Mouse (Mus musculus) left cerebral cortex, adult 11 months (tissue): ENCODE measurements at regions not wholly inside any gene's neighbourhood (a gene's known extent, or its start where the extent isn't known, plus 50 kb on each side); places are given as distances from the start of the nearest gene placed in this dataset.
"Not testable (repeated sequence)": the region's sequence is repeated elsewhere in the genome, so short reads cannot be mapped to it uniquely, and the experiment has no call there.

Experiments used
- DNase-seq: peaks from one replicate; pipeline ENCODE4 v3.0.0; 2022; ENCODE audit warnings: low spot score

DNA sequence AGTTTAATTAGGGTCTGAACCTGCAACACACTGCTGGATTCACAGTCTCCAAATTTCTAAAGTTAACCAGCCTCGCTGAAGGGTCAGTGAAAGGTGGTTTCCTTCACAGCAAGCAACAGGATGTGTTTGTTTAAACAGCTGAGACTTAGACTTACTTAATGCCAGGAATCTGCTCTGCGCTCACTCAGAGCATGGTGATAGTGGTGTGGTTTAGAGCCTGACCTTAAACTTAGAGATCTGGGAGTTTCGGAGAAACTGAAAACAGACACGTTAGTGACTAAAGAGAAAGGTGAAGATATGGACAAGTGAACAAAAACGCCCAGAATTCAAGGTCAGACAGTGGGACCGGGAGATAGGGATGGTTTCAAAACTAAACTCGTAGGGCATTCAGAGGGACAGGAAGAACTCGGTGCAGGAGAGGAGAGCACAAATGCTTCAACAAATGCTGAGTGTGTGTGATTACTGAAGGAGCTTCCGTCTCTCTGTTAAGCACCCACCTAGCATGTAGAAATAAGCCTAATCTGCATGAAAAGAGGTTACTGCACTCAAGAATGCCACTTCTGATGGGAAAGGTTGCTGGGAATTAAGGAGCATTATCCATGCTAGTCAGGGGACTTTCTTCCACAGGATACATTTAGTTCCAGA is 97.2 kb upstream of the Ifngr1 start:
- no peak for DNase-seq

DNA sequence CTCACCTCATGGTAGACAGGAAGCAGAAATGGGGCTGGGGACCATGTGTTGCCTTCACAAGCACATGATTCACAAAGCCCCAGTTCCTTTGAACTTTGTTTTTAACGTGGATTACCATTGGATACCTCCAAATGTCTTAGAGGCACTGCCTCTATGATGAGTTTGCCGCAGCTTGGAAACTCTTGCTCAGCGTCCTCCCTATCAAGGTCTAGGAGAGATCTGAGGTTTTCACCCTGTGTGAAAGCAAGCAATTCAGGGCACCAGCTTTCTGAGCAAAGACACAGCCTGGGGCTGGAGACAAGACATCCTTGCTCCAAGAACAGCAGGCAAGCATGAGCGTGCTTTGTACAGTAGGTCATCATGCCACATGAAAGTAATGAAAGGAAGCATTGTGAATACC is 93.6 kb upstream of the Ifngr1 start:
- no peak for DNase-seq

DNA sequence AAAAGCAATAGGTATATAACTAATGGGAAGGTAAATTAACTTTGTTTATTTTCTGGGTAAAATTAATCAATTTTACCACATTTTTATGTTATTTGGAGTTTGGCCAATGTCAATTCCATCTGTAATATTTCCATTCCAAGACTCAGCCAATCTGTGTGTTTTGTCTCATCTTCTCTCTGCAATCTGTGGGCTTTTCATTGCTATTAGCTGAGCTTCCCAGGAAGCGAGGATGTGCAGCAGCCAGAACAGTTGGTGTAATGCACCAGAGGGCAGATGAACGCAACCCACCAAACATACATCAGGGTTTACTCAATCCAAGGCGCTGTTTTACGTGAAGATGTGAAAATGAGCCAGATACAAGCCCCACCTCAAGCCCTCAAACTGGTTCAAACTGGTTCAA is 88.9 kb upstream of the Ifngr1 start:
- DNase-seq: no peak

DNA sequence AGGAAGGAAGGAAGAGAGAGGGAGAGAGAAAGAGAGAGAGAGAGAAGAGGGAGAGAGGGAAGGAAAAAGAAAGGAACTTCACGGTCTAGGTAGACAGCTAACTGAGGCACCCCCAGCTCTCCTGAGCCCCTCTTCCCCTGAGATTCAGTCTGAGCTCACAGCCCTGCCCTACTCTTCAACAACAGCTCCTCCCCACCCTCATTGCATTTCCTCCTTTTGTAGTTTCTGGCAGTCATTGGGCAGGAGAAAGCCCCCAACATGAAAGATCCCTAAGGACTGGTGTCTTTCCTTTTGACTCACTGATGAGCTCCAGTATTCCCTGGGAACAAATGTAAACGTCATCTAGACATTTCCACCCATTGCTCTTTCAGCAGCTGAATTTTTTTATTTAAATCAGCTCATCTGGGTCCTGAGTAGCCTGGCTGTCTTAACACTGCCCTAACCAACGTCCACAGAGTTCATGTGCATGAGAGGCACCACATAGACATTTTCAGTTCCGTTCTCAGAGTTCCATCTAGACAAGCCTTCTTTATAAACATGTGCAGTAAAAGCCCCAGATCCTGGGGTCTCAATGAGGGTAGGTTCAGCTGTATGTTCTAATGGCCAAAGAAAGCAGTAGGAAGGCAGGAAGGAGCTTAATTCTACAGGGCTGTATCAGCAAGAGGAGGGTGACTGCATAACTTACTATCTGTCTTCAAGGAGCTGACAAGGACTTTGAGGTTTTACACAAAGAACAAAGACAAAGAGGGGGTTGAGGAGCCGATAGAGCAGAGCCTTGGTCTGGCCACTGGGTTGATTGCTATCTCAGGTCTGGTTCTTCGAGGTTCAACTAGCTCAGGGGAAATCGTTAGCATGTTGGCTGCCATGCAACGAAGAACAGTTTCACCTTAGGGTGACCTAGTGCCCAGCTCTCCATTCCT is 87.6 kb upstream of the Ifngr1 start:
- no peak for DNase-seq

DNA sequence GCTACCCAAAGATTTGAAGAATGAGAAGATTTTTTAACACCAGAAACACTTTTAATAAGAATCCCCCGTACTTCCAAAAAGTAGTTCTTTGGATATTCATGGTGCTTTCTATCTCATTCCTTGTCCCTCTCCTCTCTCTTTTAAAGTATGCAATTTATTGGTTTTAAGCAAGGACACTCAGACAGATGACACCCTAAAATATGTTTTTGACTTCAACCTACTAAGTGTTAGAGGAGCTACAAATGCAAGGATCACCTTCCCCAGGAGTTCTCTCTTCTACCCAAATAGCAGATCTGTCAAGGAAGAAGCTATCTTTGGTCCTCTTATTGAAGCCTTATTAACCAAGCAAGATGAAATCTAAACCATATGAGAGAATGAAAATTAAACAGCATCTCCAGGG is 86.6 kb upstream of the Ifngr1 start:
- no peak for DNase-seq

DNA sequence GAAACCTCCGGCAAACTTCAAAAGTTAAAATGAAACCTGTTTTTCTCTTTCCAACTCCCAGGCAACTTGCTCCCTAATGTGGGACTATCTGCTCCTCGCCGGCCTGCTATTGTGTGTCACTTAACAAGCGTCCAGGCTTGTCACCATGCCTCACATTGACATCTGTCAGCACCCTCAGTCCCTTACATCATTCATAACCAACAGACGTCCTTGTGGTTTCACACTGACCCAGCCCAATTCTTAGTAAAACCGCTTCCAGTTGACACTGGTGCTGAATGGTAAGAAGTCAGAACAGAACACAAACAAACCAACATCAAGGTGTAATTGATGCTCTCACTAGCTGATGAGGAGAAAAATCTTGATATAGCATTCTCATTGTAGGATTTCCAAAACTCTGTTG is 85.8 kb upstream of the Ifngr1 start:
- DNase-seq: no peak

DNA sequence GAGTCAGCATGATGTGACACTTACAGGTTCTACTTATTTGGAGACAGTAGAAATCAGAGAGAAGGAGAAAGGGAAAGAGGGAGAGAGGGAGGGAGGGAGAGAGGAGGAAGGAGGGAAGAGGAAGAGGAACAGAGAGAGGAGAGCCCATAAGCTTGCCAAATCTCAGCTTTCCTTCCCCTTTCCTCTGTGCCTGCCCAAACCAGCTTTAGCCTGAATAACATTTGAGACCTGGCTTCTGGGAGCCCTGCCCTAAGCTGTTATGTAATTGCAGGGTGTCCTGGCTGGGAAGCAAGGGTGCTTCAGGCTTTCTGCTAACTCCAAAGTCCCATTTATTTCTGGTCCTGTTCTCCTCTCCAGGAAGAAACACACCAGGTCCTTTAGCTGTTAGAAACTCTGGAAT is 85.3 kb upstream of the Ifngr1 start:
- no peak for DNase-seq

DNA sequence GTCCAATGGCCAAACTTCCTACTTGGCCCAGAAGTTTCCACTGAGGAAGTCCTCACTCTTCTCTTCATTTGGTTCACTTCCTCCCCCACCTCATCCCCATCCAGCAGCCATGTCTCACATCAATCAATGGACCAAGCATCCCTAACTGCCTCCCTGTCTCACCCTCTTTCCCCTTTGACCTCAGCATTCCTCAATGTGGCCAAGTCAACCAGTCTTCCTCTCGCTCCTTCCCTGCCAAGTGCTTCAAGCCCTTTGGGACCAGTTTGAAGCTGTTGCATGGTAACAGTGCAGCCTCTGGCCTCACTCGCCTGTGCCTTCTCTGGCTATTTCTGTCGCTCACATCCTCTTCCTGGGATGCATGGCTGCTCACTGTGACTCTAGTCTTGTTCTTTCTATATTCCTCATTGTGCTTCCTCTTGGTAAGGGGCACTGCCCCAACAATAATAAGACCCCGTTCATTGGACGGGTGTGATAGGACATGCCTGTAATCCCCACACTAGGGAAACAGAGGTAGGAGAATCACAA is 83.5 kb upstream of the Ifngr1 start:
- no peak for DNase-seq

DNA sequence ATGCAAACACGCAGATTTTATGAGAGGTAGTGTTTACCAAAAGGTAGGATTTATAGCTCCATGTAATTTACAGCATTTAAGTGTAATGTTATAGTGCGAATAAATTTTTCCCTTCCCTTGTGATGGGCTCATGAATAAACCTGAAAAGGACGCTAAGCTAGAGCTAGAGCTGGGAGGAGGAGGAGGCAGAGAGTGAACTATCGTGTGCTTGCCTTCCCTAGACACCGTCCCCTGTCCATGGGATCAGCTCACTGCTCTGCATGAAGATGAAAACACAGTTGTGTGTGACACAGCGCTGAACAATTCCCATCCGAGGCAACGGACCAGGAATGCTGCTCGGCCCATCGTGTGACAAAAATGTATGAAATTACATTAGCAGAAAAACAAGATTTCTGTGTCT is 81.7 kb upstream of the Ifngr1 start:
- no peak for DNase-seq

DNA sequence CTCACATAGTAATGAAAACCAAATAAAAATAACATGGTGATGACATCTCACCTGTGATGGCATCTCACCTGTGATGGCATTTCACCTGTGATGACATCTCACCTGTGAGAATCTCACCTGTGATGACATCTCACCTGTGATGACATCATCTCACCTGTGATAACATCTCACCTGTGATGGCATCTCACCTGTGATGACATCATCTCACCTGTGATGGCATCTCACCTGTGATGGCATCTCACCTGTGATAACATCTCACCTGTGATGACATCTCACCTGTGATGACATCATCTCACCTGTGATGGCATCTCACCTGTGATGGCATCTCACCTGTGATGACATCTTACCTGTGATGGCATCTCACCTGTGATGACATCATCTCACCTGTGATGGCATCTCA is 77.4 kb upstream of the Ifngr1 start:
- DNase-seq: not testable (repeated sequence)

DNA sequence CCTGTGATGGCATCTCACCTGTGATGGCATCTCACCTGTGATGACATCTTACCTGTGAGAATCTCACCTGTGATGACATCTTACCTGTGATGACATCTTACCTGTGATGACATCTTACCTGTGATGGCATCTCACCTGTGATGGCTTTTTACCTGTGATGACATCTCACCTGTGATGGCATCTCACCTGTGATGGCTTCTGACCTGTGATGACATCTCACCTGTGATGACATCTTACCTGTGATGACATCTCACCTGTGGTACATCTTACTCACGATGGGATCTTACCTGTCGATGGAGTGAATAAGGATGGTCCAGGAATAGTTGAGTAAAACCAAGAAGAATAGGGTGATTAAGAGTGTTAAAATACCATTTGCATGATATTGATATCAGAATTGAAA is 76.9 kb upstream of the Ifngr1 start:
- no peak for DNase-seq

DNA sequence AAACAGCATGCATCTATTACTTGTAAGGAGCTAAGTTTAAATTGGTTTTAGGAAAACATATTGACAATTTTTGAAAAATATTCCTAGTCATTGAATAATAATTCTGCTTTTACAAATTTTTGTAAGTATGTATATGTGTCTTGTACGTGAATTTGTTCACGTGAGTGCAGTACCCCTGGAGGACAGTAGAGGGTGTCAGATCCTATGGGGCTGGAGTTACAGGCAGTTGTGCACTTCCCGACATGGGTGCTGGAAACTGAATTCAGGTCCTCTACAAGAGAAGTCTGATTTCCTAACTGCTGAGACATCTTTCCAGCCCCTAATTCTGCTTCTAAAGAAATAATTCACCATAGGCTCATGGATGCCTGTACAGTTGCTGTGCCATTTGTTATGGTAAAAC is 75.7 kb upstream of the Ifngr1 start:
- DNase-seq: no peak

DNA sequence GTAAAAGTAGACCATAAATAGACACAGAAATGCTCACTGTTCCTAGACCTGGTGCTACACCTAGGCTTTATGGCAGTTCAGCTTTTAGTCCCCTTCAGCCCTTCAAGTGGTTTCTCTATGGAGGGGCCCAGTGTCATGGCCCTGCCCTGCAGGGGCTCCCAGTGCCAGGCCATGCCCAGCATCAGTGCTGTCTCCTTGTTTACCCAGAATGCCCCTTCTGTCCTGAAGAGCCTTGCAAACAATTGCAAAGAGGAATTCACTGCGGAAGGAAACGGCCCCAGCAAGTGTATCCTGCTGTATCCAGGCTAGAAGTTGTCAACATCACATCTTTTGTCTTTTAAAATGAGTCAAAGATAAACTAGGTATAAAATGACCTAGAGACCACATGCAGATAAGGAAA is 74.7 kb upstream of the Ifngr1 start:
- DNase-seq: no peak

DNA sequence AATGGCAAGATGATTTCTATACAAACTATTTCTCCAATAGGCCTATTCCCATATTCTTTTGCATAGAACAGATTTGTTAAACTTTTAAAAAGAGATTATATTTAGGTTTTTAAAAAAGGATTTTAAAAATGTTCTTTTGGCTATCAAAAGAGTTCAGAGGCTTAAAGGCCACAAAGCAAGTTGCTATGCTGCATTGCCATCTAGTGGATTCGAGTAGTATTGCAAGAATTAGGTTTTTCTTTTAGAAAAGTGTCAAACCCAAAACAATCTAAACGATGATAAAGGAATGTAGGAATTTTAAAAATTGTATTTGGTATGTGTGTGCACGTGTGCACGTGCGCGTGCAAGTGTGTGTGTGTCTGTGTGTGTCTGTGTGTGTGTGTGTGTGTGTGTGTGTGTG is 73.0 kb upstream of the Ifngr1 start:
- DNase-seq: no peak

DNA sequence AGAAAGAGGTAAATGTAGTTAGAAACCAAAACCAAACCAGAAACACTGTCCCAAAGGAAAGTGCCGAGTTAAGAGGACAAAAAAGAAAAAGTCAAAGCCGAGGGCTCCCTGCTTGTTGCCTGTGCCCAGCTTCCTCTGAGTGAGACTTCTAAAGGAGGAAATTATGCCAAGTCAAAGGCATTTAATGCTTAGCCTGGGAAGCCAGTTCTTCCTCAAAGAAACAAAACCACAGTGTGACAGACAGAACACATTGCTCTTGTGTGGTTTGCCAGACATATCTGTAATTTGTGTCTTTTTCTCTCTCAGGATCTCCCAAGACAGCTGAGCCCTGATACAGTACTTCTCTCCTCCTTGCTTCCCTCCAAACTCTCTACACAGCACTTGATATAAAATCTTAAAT is 69.6 kb upstream of the Ifngr1 start:
- no peak for DNase-seq

DNA sequence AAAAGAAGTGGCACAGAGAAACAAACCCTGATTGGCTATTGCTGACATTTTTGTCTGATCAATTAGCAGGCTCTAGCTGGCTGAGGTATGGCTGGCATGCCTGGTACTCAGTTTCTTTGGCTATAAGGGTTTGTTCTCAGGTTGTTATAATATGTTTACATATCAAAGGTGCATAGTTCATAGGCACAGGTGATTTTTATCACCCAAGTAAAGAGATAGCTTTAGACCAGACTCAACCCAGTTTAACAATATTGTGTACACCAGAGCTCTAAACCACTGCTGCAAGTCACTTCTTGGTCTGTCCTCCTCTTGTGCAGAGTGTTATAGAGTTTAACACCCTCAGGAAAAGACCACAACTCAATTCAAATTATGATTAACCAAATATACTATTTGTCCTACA is 65.8 kb upstream of the Ifngr1 start:
- no peak for DNase-seq

DNA sequence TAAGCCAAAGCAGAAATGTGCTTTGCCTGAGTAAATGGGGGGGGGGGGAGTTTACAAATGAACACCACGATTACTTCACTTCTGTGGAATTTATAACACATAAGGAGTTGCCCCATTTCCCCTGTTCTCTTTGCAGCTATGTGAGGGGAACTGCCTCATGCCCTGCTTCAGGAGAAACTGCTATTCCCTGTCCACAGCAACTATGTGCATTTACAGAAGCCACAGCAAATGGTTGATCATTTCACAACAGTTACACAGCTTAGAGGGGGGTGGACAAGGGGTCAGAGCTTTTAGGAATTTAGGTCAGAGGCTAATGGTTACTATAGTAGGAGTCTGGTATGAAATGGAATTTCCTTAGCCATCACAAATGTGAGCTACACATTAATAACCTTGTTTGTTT is 65.4 kb upstream of the Ifngr1 start:
- no peak for DNase-seq

DNA sequence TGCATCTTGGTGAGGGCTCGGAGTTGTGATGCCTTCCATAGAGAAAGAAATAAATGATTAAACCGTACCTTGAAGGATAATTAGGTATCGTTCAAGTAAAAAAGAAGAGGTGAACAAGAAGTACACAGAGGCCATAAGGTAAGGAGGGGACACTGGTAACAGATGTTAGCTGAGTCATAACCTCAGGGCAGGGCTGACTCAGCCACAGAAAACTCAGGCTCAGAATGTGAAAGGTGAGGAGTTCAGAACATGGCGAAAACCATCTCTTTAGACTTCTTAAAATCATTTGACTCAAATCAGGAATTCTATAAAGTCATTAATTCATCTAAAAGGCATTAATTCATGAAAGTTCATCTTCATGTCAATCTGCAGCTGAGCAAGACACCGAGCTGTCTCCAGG is 62.1 kb upstream of the Ifngr1 start:
- DNase-seq: no peak

DNA sequence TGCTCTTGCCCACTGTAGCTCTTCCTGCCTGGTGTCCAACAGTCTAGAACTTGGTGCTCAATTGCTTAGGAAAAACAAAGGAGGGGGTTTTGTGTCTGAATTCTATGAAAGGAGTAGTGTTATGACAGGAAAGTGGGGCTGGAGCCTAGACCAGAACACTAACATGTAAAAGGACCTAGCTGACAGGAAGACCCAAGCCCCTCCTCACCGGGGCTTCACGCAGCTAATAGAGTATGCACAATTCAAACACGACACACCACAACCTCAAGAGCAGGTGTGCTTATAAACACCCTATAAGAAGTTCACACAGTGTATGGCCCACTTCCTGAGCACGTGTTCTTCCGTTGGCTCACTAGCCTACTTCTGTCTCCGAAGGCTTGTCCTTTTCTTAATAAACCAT is 61.7 kb upstream of the Ifngr1 start:
- DNase-seq: no peak

DNA sequence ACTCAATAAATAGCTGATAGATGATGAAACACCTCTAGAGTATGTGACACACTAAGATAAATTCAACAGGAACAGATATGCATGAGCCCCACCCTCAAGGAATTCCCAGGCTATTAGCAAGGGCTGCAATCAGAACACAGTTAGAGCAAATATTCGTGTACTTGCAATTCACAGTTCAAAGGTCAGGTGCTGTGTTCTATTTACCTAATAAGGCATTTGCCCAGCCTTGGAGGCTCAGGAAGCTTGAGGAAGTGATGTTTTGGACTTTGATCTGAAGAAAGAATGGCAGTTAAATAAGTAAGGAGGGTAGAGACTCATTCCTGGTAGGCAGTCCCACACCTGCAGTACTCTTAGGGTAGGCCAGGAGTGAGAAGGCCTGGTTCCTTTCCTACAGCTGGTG is 60.3 kb upstream of the Ifngr1 start:
- no peak for DNase-seq

DNA sequence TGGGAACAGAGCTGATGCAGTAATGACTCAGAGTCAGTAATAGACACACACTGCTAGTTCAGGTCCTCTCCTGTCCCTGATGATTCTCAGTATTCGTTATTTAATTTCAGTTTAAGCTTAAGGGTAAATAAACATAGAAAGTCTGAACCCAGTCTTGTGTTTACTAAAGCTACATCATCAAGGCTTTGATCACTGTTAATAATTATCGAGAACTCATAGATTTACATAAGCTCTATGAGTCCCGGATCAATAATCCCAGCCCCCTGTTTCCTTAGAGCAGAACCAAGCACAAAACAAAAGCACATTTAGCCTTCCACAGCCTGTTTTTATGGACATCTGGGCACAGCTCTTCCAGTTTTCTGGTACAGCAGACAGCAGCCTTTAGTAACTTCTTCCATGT is 59.0 kb upstream of the Ifngr1 start:
- no peak for DNase-seq

DNA sequence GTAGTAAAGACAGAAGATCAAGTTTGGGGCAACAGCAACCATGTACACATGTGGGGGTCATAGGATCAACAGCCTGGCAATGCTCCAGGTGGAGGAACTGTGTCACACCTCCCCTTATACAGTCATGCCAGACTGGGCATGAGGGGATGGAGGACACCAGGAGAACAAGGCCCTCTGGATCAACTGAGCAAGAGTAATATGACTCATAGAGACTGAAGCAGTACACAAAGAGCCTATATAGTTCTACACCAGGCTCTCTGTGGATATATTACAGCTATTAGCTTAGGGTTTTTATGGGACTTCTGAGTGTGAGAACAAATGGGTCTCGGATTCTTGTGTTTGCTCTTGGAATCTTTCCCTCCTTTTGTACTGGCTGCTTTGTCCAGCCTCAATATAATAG is 57.9 kb upstream of the Ifngr1 start:
- no peak for DNase-seq
